Mouse (Mus musculus): ENCODE data around the gene P2rx1.

DNA sequence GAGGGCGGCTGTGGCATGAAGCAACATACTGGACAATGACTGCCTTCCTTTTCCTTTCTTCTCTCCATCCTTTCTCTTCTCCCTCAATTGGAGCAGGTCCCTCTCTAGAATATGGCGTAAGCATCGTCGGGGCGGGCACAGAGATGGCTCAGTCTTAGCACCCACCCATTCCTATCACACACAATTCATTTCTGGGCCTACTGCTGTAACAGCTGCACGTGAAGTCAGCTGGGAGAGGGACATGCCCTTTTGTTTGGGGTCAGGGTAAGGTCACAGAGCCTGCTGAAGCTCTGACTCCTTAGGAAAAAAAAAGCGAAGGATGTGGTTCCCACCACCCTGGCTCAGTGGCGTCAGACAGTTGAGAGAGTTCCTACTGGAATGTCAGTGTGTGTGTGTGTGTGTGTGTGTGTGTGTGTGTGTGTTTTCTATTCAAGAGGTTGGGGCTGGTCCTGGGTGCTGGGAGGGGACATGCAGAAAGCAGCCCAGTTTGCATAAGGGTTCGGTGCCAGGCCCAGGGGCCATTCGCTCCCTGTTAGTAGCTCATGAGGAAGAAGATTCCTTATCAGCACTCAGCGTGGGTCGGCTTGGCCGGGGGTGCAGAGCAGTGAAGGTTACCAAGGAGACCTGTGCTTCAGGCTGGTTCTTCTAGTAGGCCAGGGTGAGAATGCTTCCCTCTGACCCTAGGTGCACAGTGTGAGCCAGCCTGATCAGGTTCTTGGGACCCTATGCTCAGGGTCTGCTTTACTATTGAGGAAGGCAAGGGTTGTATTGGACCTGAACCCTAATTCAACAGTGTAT is 1.2 kb upstream of the P2rx1 start:
- no peak for TF ChIP-seq GATA1 (IDR thresholded peaks at IDR 0.05; ENCODE audit: low read length)
- no peak for TF ChIP-seq TAL1 (IDR thresholded peaks at IDR 0.05; ENCODE audit: low read length)

All from erythroblast, embryonic 14.5 days (primary cell).